Mouse (Mus musculus): ENCODE measurements at regions not wholly inside any gene's neighbourhood (a gene's known extent, or its start where the extent isn't known, plus 50 kb on each side); places are given as distances from the start of the nearest gene placed in this dataset.

DNA sequence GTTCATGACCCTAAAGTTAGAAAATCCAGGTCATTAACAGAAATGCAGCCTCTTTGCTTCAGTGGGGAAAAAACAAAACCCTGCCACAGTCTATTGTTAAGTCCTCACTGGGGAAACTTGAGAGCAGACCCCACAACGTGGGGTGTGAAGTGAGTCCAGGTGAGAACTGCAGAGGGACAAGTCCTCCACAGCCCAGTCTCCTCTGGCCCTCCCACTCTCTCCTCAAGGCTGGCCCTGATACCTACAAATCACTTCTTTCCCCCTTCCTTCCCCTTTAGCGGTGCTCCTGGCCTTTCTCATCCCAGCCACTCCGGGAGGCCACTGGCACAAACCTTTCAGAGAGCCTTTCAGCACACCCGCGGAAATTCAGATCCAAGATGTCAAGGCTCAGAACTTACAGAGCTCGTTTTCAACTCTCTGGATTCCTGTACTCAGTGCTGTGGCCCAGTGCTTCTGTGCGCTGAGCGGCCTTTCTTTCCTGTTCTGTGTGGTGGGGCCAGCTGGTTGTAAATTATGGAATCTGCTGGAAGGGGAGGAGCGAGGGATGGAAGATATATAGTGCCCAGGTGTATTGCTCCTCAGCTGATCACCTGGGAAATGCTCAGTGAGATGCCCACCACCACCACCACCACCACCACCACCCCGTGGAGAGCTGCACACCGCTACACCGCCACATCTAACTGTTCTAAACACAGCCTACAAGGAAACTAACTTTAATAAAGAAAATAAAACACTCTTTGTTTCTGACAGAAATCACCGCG is 566.8 kb downstream of the 1700064H15Rik start:
- DNase-seq (ENCODE audit: low spot score in 2 of 2), result peak in 1 of 2 experiments; percentile 9

GRCm38 (mm10) chr3:19062249-19062859 is 566.1 kb downstream of the 1700064H15Rik start:
- peak; percentile 63 to 86 for DNase-seq (ENCODE audit: low spot score in 2 of 2)

DNA sequence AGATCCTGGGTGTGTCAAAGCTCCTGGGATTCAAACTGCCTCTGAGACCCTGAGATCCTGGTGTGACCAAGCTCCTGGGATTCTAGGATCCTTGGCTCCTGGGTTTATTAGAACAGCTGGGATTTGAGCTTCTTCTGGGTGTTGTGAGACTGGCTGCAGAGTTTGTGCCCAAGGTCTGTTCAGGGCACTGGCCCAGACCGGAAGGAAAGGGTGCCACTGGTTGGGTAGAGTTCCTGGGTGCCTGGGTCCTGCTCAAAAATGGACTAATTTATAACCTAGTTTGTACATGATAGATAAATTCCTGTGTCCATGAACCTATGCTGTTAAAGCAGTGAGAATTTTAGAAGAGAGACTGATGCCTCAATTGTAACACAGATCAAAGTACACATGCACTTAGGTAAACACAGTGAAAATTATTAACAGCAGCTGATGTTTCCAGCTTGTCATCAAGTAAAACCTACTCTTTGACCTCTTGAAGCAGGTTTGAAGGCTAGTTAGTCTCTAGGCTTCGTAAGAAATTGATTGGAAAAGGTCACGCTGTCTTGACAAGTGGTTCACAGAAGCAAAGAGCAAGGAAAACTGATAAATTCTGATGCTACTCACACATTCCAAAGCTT is 561.2 kb downstream of the 1700064H15Rik start:
- DNase-seq (ENCODE audit: low spot score in 2 of 2), result no peak

All from layer of hippocampus, postnatal 14 days (tissue).